Mouse (Mus musculus): ENCODE data around the gene Hspg2. TPM values are rescaled to one million over a fixed set of nuclear protein-coding genes. Genes with fewer than 3 reads are reported as not detected.

Hspg2 gene
- polyA plus RNA-seq, 1 experiment from 2014 or later: 4.1 TPM

Small RNA genes within 50 kb of the gene (microRNA-seq; reads per million reads assigned to microRNA genes)
- not detected for gene Mir7018 (ENCODE audit: borderline number of aligned reads)

Other genes starting within 250 kb of the Hspg2 start
- gene Wnt4, start 191.3 kb upstream of the Hspg2 start, polyA plus RNA-seq (2015; fragmentation: Nextera tagmentation; extraction: Ambion mirVana): 8.5 and 11.7 TPM in 2 replicates
- 536 and 561 TPM in 2 replicates for gene Cdc42, start 111.0 kb upstream of the Hspg2 start, polyA plus RNA-seq (2015; fragmentation: Nextera tagmentation; extraction: Ambion mirVana)
- gene Cela3a, start 59.0 kb upstream of the Hspg2 start, polyA plus RNA-seq (2015; fragmentation: Nextera tagmentation; extraction: Ambion mirVana): not detected in 2 replicates
- gene Cela3b, start 38.2 kb upstream of the Hspg2 start, polyA plus RNA-seq (2015; fragmentation: Nextera tagmentation; extraction: Ambion mirVana): 0.40 TPM in 1 of 2 replicates, not detected in the other
- gene 1700013G24Rik, start 15.5 kb upstream of the Hspg2 start, polyA plus RNA-seq (2015; fragmentation: Nextera tagmentation; extraction: Ambion mirVana): not detected in 2 replicates
- gene Ldlrad2, start 105.8 kb downstream of the Hspg2 start, polyA plus RNA-seq (2015; fragmentation: Nextera tagmentation; extraction: Ambion mirVana): not detected in 2 replicates
- 52.4 and 59.1 TPM in 2 replicates for gene Usp48, start 125.0 kb downstream of the Hspg2 start, polyA plus RNA-seq (2015; fragmentation: Nextera tagmentation; extraction: Ambion mirVana)
- gene Rap1gap, start 196.0 kb downstream of the Hspg2 start, polyA plus RNA-seq (2015; fragmentation: Nextera tagmentation; extraction: Ambion mirVana): 5.5 TPM in 2 replicates

Measured in thymus, postnatal 0 days (tissue).